Mouse (Mus musculus): ENCODE measurements around the gene Gabrb2.

Gabrb2 gene

DNA sequence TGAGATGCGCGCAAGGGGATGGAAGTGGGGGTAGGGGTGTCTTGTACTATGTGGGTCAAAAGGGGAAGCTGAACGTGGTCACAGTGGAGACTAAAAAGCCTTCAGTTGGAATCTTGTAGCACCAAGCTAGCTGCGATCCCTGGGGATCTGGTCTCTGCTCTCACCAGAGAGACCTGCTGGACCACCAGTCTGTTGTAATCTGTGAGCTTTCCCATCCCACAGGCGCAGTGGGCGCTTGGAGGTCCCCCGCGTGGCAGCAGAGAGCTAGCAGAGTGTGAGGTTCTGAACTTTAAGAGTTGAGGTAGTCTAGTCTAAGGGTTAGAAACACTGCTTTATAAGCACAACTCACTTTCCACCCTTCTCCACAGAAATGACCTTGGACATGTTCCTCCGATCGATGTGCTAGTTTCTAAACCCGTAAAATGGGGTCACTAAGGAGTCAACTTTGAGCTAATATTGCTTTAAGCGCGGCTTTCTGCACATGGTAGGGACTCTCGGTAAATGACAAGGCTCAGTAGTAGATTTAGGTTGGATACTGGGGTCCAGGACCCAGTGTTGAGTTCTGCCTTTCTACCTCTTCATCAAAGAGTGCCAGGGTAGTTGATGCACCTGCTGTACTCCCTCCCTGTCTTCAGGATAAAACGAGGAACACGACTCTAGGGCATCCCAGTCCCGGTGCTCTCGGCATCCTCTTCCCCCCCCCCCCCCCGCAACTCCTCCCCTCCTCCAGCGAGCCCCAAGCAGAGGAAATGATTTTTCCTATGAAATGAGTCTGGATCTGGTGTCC lies at the start of gene Gabrb2:
TSS of gene Gabrb2 (plus strand) at position 762 of the 787 bp plus-strand sequence.
- peak; percentile 22 for DNase-seq

DNA sequence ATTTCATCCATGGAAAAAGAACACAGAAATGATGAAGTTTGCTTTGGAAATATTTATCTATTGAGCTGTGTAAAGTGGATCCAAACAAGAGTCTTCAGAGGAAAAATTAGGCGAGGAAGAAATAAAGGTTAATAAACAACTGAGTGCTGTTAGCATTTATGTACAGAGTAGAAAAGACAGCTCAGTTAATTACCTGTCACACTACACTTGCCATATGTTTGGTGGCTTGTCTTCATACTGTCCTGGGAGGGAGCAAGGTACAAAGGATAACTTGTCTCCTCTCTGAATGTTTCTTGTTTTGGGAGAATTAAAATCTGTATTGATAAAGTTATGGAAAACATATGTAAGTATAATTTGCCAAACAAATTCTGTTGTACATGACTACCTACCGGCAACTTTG lies 40.6 kb upstream of the Gabrb2 start:
- DNase-seq: no peak

GRCm38 (mm10) chr11:42386486-42386885 lies 33.1 kb upstream of the Gabrb2 start:
- no peak for DNase-seq

DNA sequence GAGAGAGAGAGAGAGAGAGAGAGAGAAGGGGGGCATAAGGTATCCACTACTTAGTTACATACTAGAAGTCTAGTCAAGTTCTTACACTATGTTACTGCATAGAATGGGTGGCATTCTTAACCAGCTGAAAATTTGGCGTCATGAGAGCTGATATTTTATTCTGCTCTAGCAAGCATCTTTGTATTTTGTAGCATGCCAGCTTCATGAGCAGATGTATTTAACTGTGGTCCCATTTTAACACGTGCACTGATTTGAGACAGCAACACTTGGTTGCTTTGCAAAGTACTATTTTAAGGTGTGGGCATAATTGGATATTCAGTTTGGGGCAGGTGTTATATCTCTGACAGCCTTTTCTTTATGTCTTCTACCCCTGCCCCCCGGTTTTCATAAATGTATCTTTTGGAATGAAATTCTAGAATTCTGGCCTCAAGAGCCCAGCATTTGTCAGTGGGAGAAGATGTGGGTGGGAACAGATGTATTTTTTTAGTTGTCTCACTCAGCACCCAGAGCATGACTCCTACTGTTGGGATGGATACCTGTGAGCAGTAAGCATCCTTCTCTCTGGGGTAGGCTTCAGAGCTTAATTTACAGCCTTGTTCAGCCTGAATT lies 28.8 kb upstream of the Gabrb2 start:
- DNase-seq: no peak

- DNase-seq: no peak
Observed at GRCm38 (mm10) chr11:42393451-42393850, 26.1 kb upstream of the Gabrb2 start.

GRCm38 (mm10) chr11:42419791-42420633 lies 455 bp downstream of the Gabrb2 start:
- DNase-seq: peak; percentile 65

GRCm38 (mm10) chr11:42420634-42421470 lies 1.3 kb downstream of the Gabrb2 start:
- peak; percentile 77 for DNase-seq

- DNase-seq: peak; percentile 78
Observed at GRCm38 (mm10) chr11:42423231-42423630, 3.7 kb downstream of the Gabrb2 start.

GRCm38 (mm10) chr11:42431495-42431894 lies 11.9 kb downstream of the Gabrb2 start:
- DNase-seq: no peak

- DNase-seq: no peak
Observed at GRCm38 (mm10) chr11:42438978-42439377, 19.4 kb downstream of the Gabrb2 start.

GRCm38 (mm10) chr11:42443641-42444040 lies 24.1 kb downstream of the Gabrb2 start:
- no peak for DNase-seq

- DNase-seq: no peak
Observed at GRCm38 (mm10) chr11:42448929-42449328, 29.4 kb downstream of the Gabrb2 start.

GRCm38 (mm10) chr11:42464136-42464535 lies 44.6 kb downstream of the Gabrb2 start:
- DNase-seq: no peak

DNA sequence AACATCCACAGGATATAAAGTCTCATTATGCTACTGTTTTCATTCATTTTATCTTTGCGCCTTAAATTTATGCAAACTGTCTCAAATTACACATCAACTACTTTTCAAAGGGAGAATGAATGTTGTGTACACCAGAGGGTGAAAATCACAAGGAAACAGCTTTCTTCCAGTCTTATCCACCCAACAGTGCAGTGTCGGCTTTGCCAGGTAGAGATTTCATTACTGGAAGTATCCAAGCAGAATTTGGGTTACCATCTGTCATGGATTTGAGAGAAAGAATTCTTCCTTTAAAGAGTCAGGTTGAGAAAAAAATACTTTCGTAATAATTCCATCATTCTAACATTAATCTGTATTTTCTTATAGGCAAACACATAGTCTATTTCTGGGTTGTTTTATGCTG lies 48.8 kb downstream of the Gabrb2 start:
- no peak for DNase-seq

- DNase-seq: no peak
Observed at GRCm38 (mm10) chr11:42474523-42474922, 55.0 kb downstream of the Gabrb2 start.

GRCm38 (mm10) chr11:42487625-42488024 lies 68.1 kb downstream of the Gabrb2 start:
- DNase-seq: no peak

- no peak for DNase-seq
Observed at GRCm38 (mm10) chr11:42501166-42501565, 81.6 kb downstream of the Gabrb2 start.

GRCm38 (mm10) chr11:42505436-42505835 lies 85.9 kb downstream of the Gabrb2 start:
- no peak for DNase-seq

DNA sequence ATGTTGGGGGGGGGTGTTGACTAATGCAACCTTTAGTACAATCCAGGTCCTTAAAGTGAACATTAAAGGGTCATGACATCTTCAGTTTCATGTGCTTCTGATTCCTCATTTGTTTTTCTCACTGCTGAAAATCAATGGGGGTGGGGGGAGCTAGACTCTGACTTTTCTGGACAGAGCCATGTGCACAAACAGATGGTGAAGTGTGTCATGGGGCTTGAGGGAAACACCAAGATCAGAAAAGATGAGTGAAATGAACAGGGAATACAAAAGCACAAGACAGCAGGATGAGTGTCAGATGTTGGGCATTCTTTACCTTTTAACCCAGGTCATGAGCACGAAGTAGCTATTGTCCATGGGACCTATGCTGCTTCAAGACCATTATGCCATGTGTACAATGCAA lies 86.4 kb downstream of the Gabrb2 start:
- DNase-seq: no peak

GRCm38 (mm10) chr11:42521960-42522359 lies 102.4 kb downstream of the Gabrb2 start:
- DNase-seq: no peak

DNA sequence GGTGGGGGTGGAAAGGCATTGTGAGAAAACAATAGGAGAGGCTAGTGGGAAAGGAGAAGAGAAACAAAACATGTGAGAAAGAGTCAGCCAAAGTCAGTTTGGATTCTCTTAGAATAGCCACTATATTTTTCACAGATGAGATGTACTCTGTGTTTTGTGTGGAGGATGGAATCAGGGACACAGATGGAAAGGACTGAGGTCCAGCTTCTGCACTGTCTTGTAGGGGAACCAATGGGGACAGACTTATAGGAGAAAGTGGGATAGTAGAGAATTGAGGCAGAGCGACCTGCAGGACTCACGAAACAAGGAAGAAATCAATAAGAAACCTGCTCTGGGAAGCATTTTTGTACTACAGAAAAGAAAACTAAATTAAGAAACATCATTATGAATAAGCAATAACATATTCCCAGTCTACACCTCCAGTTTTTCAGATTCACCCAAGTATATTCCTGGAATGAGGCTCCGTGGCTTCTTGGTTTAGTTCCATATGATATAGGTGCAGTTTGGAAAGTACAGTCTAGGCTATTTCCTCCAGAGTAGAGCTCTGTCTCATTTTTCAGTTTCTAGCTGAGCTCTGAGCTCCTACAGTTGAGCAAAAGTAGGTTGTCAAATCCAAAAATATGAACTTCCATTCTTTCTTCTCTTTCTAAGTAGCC lies 108.8 kb downstream of the Gabrb2 start:
- no peak for DNase-seq

DNA sequence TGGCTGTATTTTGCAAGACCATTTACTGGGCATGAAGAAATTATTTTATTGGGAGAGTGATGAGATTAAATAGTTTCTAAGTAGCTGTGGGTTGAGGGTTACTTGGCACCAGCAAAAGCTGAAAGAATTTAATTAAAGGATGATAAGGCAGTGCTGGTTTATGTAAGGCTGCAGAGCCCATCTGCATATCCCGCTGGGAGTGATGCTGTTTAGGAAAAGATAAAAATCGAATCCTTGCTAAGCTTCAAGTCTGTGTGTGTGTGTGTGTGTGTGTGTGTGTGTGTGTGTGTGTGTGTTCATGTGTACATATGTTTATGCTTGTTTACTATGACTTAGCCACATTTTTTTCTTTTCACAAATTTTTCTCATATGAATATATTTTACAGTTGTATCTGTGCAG lies 113.0 kb downstream of the Gabrb2 start:
- DNase-seq: no peak

All from right cerebral cortex, postnatal 4 days (tissue).